Mouse (Mus musculus): ENCODE measurements around the gene Atp5j2.

- TF ChIP-seq GATA1 (IDR thresholded peaks at IDR 0.05; ENCODE audit: low read length) (no peak), TAL1 (IDR thresholded peaks at IDR 0.05; ENCODE audit: low read length) (no peak)
These were observed 12.3 kb upstream of the Atp5j2 start, which contains the start of gene Zkscan5 for GRCm38 (mm10) chr5:145203936-145204691.
